Mouse (Mus musculus) urinary bladder, postnatal 25 days (tissue): ENCODE results near the gene Ripor3.
A peak's percentile ranks its signal among the peaks of the same experiment; 100 is the strongest.

ENCODE experiments used
- DNase-seq: peaks from one replicate; pipeline ENCODE4 v3.0.0; 2022; ENCODE audit warnings: low spot score

Gene Ripor3

GRCm38 (mm10) chr2:167931985-167932726 lies 78.3 kb downstream of the Ripor3 start, which contains the start of gene Ptpn1:
Gene Ptpn1, plus strand, starts transcription at chr2:167932057.
- DNase-seq, result peak; percentile 94

GRCm38 (mm10) chr2:167930975-167931374 lies 79.4 kb downstream of the Ripor3 start:
- no peak for DNase-seq
